In the genomic region with DNA sequence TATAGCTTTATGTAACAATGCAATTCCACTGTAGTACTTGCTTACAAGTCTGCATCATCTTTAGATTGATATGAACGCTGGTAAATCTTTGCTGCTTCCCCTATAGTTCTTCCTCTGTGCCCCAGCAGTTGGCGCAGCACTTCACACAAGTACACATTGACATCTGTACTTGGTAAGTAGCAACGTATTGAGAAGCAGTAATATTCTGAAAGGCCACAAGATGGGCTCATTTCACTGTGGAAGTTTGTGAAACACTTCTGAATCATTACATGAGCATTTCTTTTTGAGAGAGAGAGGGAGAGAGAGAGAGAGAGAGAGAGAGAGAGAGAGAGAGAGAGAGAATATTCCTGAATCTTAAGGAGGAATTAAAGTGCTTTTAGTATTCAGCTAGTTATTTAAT, we compare ENCODE assay signal across 8 mouse cellular contexts. TPM values are rescaled to one million over a fixed set of nuclear protein-coding genes. Genes with fewer than 3 reads are reported as not detected.
DNase-seq lines count a peak whose midpoint lies in the region; ATAC-seq and TF ChIP-seq lines count a peak whose summit lies in the region.

No protein-coding gene starts in this region.

- 23% methylated on average over 3 of the region's 3 CpGs for WGBS in intestine, postnatal 0 days
- WGBS in intestine, embryonic 16.5 days = 31% methylated on average over 3 of the region's 3 CpGs

- H3K4me1 ChIP-seq in intestine, postnatal 0 days (replicated peaks; ENCODE audit: control insufficient read depth, insufficient read depth, low read length) = no peaks in the 10 kb centered on the region
- H3K4me1 ChIP-seq in intestine, embryonic 16.5 days (ENCODE audit: control insufficient read depth, insufficient read depth, low read length) = no peaks in the 10 kb centered on the region

- no peak overlapping the region for H3K27ac ChIP-seq in intestine, postnatal 0 days (ENCODE audit: low read depth, low read length)
- no peak overlapping the region for H3K27ac ChIP-seq in intestine, embryonic 16.5 days (ENCODE audit: low read length)

- H3K9me3 ChIP-seq in intestine, postnatal 0 days (ENCODE audit: control insufficient read depth) = no peaks in the 10 kb centered on the region
- no peaks in the 10 kb centered on the region for H3K9me3 ChIP-seq in intestine, embryonic 16.5 days (ENCODE audit: control insufficient read depth, low read length)

- H3K4me3 ChIP-seq in intestine, postnatal 0 days (ENCODE audit: low read depth, low read length) = no peak overlapping the region
- no peak overlapping the region for H3K4me3 ChIP-seq in intestine, embryonic 16.5 days (ENCODE audit: low read length)

- TF ChIP-seq CTCF in intestine, postnatal 0 days (IDR thresholded peaks at IDR 0.05; ENCODE audit: low read depth) = peak; percentile 65

- H3K9ac ChIP-seq in intestine, postnatal 0 days (ENCODE audit: low read depth, low read length) = no peak overlapping the region
- H3K9ac ChIP-seq in intestine, embryonic 16.5 days (ENCODE audit: low read depth, low read length) = no peak overlapping the region

- no peak for ATAC-seq in intestine, postnatal 0 days
- ATAC-seq in intestine, embryonic 16.5 days = no peak
- peak; percentile 40; the same call in 1 of the 2 replicates for ATAC-seq in granulocyte monocyte progenitor cell, adult 5-6 weeks (replicated peaks; ENCODE audit: poor library complexity, severe bottlenecking)
- no peak for ATAC-seq in erythroblast, adult 5-6 weeks (replicated peaks; ENCODE audit: low FRiP score, poor library complexity, severe bottlenecking)

- H3K27me3 ChIP-seq in intestine, postnatal 0 days (replicated peaks; ENCODE audit: control insufficient read depth, insufficient read depth, low read length) = no peaks in the 10 kb centered on the region
- no peaks in the 10 kb centered on the region for H3K27me3 ChIP-seq in intestine, embryonic 16.5 days (replicated peaks; ENCODE audit: control insufficient read depth, insufficient read depth, low read length)

- DNase-seq in 416B (ENCODE audit: low read depth) (peak; percentile 68), NIH3T3 (ENCODE audit: low read depth) (peak; percentile 80)
- peak; percentile 53 for DNase-seq in lung, postnatal 36 days
- no peak for DNase-seq in ovary, adult 18-20 months (ENCODE audit: low spot score)

- no peak overlapping the region for H3K4me2 ChIP-seq in intestine, postnatal 0 days (replicated peaks; ENCODE audit: low read depth)
- H3K4me2 ChIP-seq in intestine, embryonic 16.5 days (ENCODE audit: low read depth, low read length) = no peak overlapping the region

- H3K36me3 ChIP-seq in intestine, postnatal 0 days (ENCODE audit: control insufficient read depth, insufficient read depth) = no peaks in the 10 kb centered on the region
- H3K36me3 ChIP-seq in intestine, embryonic 16.5 days (ENCODE audit: control insufficient read depth, insufficient read depth, low read length) = no peaks in the 10 kb centered on the region

RNA-seq across cellular contexts. Expression of a gene that starts 47.2 kb away (rescaled TPM):
- 9.4 and 10.6 TPM in 2 replicates for polyA plus RNA-seq in intestine, postnatal 0 days (2015; fragmentation: Nextera tagmentation; extraction: Ambion mirVana)
- 14.0 and 15.0 TPM in 2 replicates for polyA plus RNA-seq in intestine, embryonic 16.5 days (2015; fragmentation: Nextera tagmentation; extraction: Ambion mirVana)
- total RNA-seq in granulocyte monocyte progenitor cell, adult 5-6 weeks (2014; fragmentation: Nextera tagmentation) = 24.0 and 32.6 TPM in 2 replicates
- total RNA-seq in granulocyte monocyte progenitor cell, adult 5-6 weeks (2017) = 21.6 and 34.0 TPM in 2 replicates
- total RNA-seq in erythroblast, adult 5-6 weeks (2015; ENCODE audit: low replicate concordance) = 9.4 and 15.6 TPM in 2 replicates
- total RNA-seq in erythroblast, adult 5-6 weeks (2017; ENCODE audit: low replicate concordance) = 8.3 and 11.2 TPM in 2 replicates
